Mouse (Mus musculus): Measurements from ENCODE around the gene Tgm5.
"Not testable (repeated sequence)": the region's sequence is repeated elsewhere in the genome, so short reads cannot be mapped to it uniquely, and the experiment has no call there.

Tgm5 gene

DNA sequence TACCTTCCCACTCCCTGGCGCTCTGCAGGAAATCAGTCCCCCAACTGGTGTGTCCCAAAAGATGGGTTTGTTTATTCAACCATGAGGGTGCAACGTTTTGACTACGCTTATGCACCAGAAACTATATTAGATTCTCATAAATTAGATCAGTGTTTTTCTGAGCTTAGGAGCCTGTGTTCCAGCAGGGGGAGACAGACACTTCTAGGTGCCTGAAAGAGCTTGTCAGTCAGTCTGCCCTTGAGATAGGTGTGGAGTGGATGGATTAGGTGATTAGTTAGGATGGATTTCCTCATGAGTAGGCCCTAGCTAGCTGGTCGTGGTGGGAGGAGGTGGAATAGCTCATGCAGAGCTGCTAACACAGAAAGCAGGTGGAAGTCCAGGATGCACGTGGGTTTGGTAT lies 44.5 kb downstream of the Tgm5 start:
- DNase-seq (ENCODE audit: low spot score in 2 of 2), result no peak

- no peak for DNase-seq (ENCODE audit: low spot score in 2 of 2)
Observed at GRCm38 (mm10) chr2:121039382-121039781, 46.3 kb downstream of the Tgm5 start.

DNA sequence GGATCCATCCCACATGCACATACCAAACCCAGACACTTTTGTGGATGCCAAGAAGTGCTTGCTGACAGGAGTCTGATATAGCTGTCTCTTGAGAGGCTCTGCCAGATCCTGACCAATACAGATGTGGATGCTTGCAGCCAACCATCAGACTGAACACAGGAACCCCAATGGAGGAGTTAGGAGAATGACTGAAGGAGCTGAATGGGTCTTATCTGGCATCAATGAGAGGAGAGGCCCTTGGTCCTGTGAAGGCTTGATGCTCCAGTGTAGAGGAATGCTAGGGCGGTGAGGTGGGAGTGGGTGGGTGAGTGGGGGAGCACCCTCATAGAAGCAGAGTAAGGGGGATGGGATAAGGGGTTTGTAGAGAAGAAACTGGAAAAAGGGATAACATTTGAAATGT lies 46.8 kb downstream of the Tgm5 start:
- DNase-seq (ENCODE audit: low spot score in 2 of 2), result not testable (repeated sequence)

- no peak for DNase-seq (ENCODE audit: low spot score in 2 of 2)
Observed at GRCm38 (mm10) chr2:121036733-121037341, 48.8 kb downstream of the Tgm5 start, which contains the start of gene Epb42. Gene Epb42, minus strand, starts transcription at chr2:121037072.

- DNase-seq (ENCODE audit: low spot score in 2 of 2), result no peak
Observed at GRCm38 (mm10) chr2:121022918-121023317, 62.7 kb downstream of the Tgm5 start.

GRCm38 (mm10) chr2:121017151-121017550 lies 68.5 kb downstream of the Tgm5 start:
- DNase-seq (ENCODE audit: low spot score in 2 of 2), result peak; percentile 19 to 23

GRCm38 (mm10) chr2:121016226-121016625 lies 69.4 kb downstream of the Tgm5 start:
- no peak for DNase-seq (ENCODE audit: low spot score in 2 of 2)

DNA sequence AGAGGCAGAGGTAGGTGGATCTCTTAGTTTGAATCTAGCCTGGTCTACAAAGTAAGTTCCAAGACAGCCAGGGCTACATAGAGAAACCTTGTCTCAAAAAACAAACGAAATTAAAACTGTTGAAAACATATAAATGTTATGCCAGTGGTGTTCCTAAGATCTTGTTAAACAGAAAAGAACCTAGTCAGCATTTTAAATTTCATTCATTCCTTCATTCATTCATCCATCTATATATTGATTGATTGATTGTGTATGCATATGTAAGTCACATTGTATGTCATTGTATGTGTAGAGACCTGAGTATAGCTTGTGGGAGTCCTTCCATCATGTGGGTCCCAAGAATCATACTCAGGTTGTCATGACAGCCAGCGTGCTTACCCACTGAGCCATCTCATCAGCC lies 70.1 kb downstream of the Tgm5 start:
- no peak for DNase-seq (ENCODE audit: low spot score in 2 of 2)

DNA sequence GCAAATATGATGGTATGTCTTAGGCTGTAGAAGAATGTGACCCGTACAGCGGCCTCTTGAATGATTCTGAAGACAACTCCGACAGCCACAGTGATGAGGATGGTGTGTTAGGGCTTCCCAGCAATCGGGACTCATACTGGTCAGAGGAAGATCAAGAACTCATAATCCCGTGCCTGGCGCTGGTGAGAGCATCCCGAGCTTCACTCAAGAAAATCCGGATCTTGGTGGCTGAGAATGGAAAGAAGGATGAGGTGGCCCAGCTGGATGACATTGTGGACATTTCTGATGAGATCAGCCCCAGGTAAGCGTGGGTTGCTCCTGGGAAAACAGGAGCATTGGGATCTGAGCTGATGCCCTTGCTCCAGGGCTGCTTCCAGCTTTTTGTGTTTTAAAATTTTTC lies 73.0 kb downstream of the Tgm5 start:
- no peak for DNase-seq (ENCODE audit: low spot score in 2 of 2)

- DNase-seq (ENCODE audit: low spot score in 2 of 2), result no peak
Observed at GRCm38 (mm10) chr2:121009071-121009677, 76.5 kb downstream of the Tgm5 start.

DNA sequence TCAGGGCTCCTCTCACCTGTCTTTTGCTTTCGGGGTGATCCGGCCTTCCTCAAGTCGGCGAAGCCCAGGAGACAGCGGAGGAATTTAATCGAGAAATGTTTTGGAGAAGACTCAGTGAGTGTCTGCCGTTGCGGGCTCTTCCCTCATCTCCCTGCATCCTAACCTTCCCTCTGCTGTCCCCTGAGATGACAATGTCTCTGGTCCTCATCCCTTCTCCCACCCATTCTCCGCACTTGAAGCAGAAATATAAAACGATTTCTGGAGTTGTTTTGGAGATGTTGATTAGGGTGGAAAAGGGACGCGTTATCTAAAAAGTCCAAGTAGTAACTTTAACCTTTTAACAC lies 77.0 kb downstream of the Tgm5 start:
- DNase-seq (ENCODE audit: low spot score in 2 of 2), result no peak

DNA sequence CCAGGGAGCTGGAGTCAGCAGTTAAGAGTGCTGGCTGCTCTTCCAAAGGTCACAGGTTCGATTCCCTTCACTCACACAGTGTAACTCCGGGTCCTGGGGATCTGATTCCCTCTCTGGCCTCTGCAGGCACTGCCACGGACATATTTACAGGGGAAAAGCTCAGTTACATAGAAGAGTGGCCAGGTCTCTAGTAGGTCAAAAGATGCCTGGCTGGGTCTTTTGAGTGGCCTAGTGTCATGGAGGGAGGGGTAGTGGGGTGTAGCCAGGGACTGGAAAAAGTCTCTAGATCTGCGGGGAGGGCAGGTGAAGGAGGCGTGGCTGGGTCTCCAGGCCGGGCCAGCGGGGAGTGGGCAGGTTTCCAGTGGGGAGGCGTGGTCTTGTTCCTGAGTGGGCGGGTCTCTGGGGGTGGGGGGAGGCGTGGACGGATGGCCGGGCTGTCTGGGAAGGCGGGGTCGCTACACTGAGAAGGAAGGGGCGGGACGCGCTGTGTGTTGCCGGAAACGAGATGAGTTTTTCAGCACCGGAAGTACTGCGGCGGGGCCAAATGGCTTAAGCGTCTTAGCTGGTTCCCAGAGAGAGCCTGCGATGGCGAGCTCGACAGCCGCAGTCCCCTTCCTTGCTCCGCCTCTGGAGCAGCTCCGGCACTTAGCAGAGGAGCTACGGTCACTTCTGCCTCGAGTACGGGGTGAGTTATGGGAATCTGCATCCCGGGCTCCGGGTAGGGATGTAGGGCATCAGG lies 77.5 kb downstream of the Tgm5 start, which contains the start of gene Ccndbp1:
Ccndbp1 (plus strand) TSS at position 479 of the 739 bp plus-strand sequence.
- DNase-seq (ENCODE audit: low spot score in 2 of 2), result peak; percentile 89 to 92

DNA sequence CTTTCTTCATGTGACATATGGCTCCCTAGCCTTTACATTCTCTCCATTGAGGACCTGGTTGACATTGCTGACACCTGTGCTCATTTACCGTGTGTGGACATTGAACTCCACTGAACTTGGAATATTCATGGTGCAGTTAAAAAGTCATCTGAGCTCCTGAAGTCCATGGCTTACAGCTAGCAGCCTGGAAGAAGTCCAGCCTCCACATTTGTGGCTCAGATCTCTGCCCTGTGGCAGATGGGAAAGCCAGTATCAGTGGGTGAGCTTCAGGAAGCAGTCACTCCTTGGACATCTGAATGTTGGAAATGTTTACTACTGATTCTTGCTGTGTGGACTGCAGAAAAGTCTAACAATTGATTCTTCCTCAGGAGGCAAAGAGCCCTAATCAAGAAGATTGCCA lies 78.7 kb downstream of the Tgm5 start:
- DNase-seq (ENCODE audit: low spot score in 2 of 2), result no peak

DNA sequence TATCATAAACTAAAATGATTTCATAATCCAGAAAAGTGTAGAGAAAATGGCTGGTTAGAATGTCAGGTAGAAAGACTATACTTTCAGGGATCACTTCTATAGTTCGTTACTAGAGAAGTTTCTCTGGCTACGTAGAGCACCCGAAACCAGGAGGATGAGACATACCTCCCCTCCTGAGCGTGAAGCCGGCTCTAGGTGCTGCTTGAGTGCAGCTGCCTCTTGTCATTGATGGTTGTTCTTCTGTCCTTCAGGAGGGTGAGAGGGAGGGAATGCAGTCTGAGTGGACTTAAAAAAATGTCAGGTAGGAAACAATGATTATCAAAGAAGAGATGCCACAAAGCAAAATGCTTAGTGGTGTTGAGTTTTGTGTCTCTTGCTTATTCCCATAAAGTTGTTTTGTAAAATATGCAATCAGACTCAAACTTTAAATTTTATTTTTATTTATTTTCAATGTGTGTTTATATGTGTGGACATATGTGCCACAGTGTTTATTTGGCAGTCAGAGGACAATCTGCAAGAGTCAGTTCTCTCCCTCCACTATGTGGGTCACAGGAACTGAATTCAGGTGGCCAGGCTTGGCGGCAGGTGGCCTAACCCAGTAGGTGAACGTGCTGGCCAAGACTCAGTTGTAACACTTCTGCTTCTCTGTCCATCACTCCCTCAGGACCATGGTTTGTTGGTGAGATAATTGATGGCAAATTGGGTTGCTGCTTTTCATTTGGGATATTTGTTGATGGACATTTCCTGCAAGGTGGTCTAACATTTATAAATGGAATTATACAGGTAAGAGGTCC lies 81.4 kb downstream of the Tgm5 start:
- DNase-seq (ENCODE audit: low spot score in 2 of 2), result no peak

GRCm38 (mm10) chr2:121003586-121003985 lies 82.1 kb downstream of the Tgm5 start:
- no peak for DNase-seq (ENCODE audit: low spot score in 2 of 2)

- no peak for DNase-seq (ENCODE audit: low spot score in 2 of 2)
Observed at GRCm38 (mm10) chr2:120998863-120999262, 86.8 kb downstream of the Tgm5 start.

GRCm38 (mm10) chr2:120996607-120997006 lies 89.0 kb downstream of the Tgm5 start:
- DNase-seq (ENCODE audit: low spot score in 2 of 2), result not testable (repeated sequence)
